Mouse (Mus musculus): ENCODE data around the gene Susd2.
A peak's percentile ranks its signal among the peaks of the same experiment; 100 is the strongest.

Susd2 gene

GRCm38 (mm10) chr10:75649406-75649995 lies 5.7 kb upstream of the Susd2 start:
- H3K4me1 ChIP-seq (replicated peaks; ENCODE audit: low read depth, low read length): peaks cover 80% of the 10 kb centered on the region
- TF ChIP-seq NANOG (IDR thresholded peaks at IDR 0.05; ENCODE audit: borderline replicate concordance, low read length) (no peak), POU5F1 (IDR thresholded peaks at IDR 0.05; ENCODE audit: borderline replicate concordance, low read length) (no peak), CTCF (conservative IDR thresholded peaks at IDR 0.05; ENCODE audit: low read length) (no peak)
- H3K36me3 ChIP-seq (ENCODE audit: insufficient read depth, low read length): peaks cover 87% of the 10 kb centered on the region
- no peaks in the 10 kb centered on the region for H3K9me3 ChIP-seq (ENCODE audit: low read length)
- H3K4me3 ChIP-seq (replicated peaks; ENCODE audit: low read length): peak overlapping the region; percentile 60
- H3K27me3 ChIP-seq (ENCODE audit: insufficient read depth, low read length): no peaks in the 10 kb centered on the region

GRCm38 (mm10) chr10:75649001-75649400 lies 5.2 kb upstream of the Susd2 start:
- H3K4me3 ChIP-seq (replicated peaks; ENCODE audit: low read length): peak overlapping the region; percentile 60
- H3K27me3 ChIP-seq (ENCODE audit: insufficient read depth, low read length): no peaks in the 10 kb centered on the region
- TF ChIP-seq CTCF (conservative IDR thresholded peaks at IDR 0.05; ENCODE audit: low read length) (no peak), NANOG (IDR thresholded peaks at IDR 0.05; ENCODE audit: borderline replicate concordance, low read length) (0 out of 2 replicates have a peak, but pooled peaks have one; percentile 31)
- no peaks in the 10 kb centered on the region for H3K9me3 ChIP-seq (ENCODE audit: low read length)
- H3K36me3 ChIP-seq (ENCODE audit: insufficient read depth, low read length): peaks cover 84% of the 10 kb centered on the region
- H3K4me1 ChIP-seq (replicated peaks; ENCODE audit: low read depth, low read length): peaks cover 85% of the 10 kb centered on the region

- H3K9me3 ChIP-seq (ENCODE audit: low read length): no peaks in the 10 kb centered on the region
- peaks cover 93% of the 10 kb centered on the region for H3K4me1 ChIP-seq (replicated peaks; ENCODE audit: low read depth, low read length)
- peaks cover 75% of the 10 kb centered on the region for H3K36me3 ChIP-seq (ENCODE audit: insufficient read depth, low read length)
- TF ChIP-seq POU5F1 (IDR thresholded peaks at IDR 0.05; ENCODE audit: borderline replicate concordance, low read length) (no peak), NANOG (IDR thresholded peaks at IDR 0.05; ENCODE audit: borderline replicate concordance, low read length) (no peak)
- H3K27me3 ChIP-seq (ENCODE audit: insufficient read depth, low read length): no peaks in the 10 kb centered on the region
- H3K4me3 ChIP-seq (replicated peaks; ENCODE audit: low read length): peak overlapping the region; percentile 60
Measured at GRCm38 (mm10) chr10:75648091-75648490, 4.3 kb upstream of the Susd2 start.

- H3K9me3 ChIP-seq (ENCODE audit: low read length): no peaks in the 10 kb centered on the region
- H3K4me1 ChIP-seq (replicated peaks; ENCODE audit: low read depth, low read length): peaks cover 97% of the 10 kb centered on the region
- no peaks in the 10 kb centered on the region for H3K27me3 ChIP-seq (ENCODE audit: insufficient read depth, low read length)
- TF ChIP-seq POU5F1 (IDR thresholded peaks at IDR 0.05; ENCODE audit: borderline replicate concordance, low read length): no peak
- TF ChIP-seq NANOG (IDR thresholded peaks at IDR 0.05; ENCODE audit: borderline replicate concordance, low read length): no peak
- no peak for TF ChIP-seq CTCF (conservative IDR thresholded peaks at IDR 0.05; ENCODE audit: low read length)
- peak overlapping the region; percentile 60 for H3K4me3 ChIP-seq (replicated peaks; ENCODE audit: low read length)
- H3K36me3 ChIP-seq (ENCODE audit: insufficient read depth, low read length): peaks cover 68% of the 10 kb centered on the region
Measured at GRCm38 (mm10) chr10:75647362-75647761, 3.6 kb upstream of the Susd2 start.

GRCm38 (mm10) chr10:75646406-75646805 lies 2.6 kb upstream of the Susd2 start:
- Histone ChIP-seq H3K36me3 (ENCODE audit: insufficient read depth, low read length) (peaks cover 64% of the 10 kb centered on the region), H3K4me1 (replicated peaks; ENCODE audit: low read depth, low read length) (peaks cover 97% of the 10 kb centered on the region), H3K4me3 (replicated peaks; ENCODE audit: low read length) (peak overlapping the region; percentile 0; the same call in 1 of the 2 replicates), H3K9me3 (ENCODE audit: low read length) (no peaks in the 10 kb centered on the region), H3K27me3 (ENCODE audit: insufficient read depth, low read length) (no peaks in the 10 kb centered on the region)
- no peak for TF ChIP-seq NANOG (IDR thresholded peaks at IDR 0.05; ENCODE audit: borderline replicate concordance, low read length)
- no peak for TF ChIP-seq POU5F1 (IDR thresholded peaks at IDR 0.05; ENCODE audit: borderline replicate concordance, low read length)
- no peak for TF ChIP-seq CTCF (conservative IDR thresholded peaks at IDR 0.05; ENCODE audit: low read length)

GRCm38 (mm10) chr10:75645616-75646015 lies 1.8 kb upstream of the Susd2 start:
- TF ChIP-seq CTCF (conservative IDR thresholded peaks at IDR 0.05; ENCODE audit: low read length): no peak
- no peak for TF ChIP-seq NANOG (IDR thresholded peaks at IDR 0.05; ENCODE audit: borderline replicate concordance, low read length)
- Histone ChIP-seq H3K36me3 (ENCODE audit: insufficient read depth, low read length) (peaks cover 64% of the 10 kb centered on the region), H3K27me3 (ENCODE audit: insufficient read depth, low read length) (no peaks in the 10 kb centered on the region)

GRCm38 (mm10) chr10:75642891-75643290 lies 917 bp downstream of the Susd2 start:
- peak overlapping the region; percentile 64 for H3K4me3 ChIP-seq (replicated peaks; ENCODE audit: low read length)
- peaks cover 99% of the 10 kb centered on the region for H3K4me1 ChIP-seq (replicated peaks; ENCODE audit: low read depth, low read length)
- H3K9me3 ChIP-seq (ENCODE audit: low read length): no peaks in the 10 kb centered on the region
- TF ChIP-seq POU5F1 (IDR thresholded peaks at IDR 0.05; ENCODE audit: borderline replicate concordance, low read length) (no peak), CTCF (conservative IDR thresholded peaks at IDR 0.05; ENCODE audit: low read length) (no peak), NANOG (IDR thresholded peaks at IDR 0.05; ENCODE audit: borderline replicate concordance, low read length) (no peak)
- no peaks in the 10 kb centered on the region for H3K27me3 ChIP-seq (ENCODE audit: insufficient read depth, low read length)
- peaks cover 77% of the 10 kb centered on the region for H3K36me3 ChIP-seq (ENCODE audit: insufficient read depth, low read length)

More at GRCm38 (mm10) chr10:75645616-75646015, 1.8 kb upstream of the Susd2 start:
- Histone ChIP-seq H3K4me3 (replicated peaks; ENCODE audit: low read length) (no peak overlapping the region), H3K9me3 (ENCODE audit: low read length) (no peaks in the 10 kb centered on the region), H3K4me1 (replicated peaks; ENCODE audit: low read depth, low read length) (peaks cover 97% of the 10 kb centered on the region)

- no peak for TF ChIP-seq NANOG (IDR thresholded peaks at IDR 0.05; ENCODE audit: borderline replicate concordance, low read length)
- no peak for TF ChIP-seq CTCF (conservative IDR thresholded peaks at IDR 0.05; ENCODE audit: low read length)
- no peak for TF ChIP-seq POU5F1 (IDR thresholded peaks at IDR 0.05; ENCODE audit: borderline replicate concordance, low read length)
- no peaks in the 10 kb centered on the region for H3K9me3 ChIP-seq (ENCODE audit: low read length)
- peaks cover 99% of the 10 kb centered on the region for H3K4me1 ChIP-seq (replicated peaks; ENCODE audit: low read depth, low read length)
- H3K4me3 ChIP-seq (replicated peaks; ENCODE audit: low read length): peak overlapping the region; percentile 64
- H3K36me3 ChIP-seq (ENCODE audit: insufficient read depth, low read length): peaks cover 77% of the 10 kb centered on the region
- no peaks in the 10 kb centered on the region for H3K27me3 ChIP-seq (ENCODE audit: insufficient read depth, low read length)
Measured at GRCm38 (mm10) chr10:75642436-75642835, 1.4 kb downstream of the Susd2 start.

- no peak for TF ChIP-seq POU5F1 (IDR thresholded peaks at IDR 0.05; ENCODE audit: borderline replicate concordance, low read length)
- TF ChIP-seq CTCF (conservative IDR thresholded peaks at IDR 0.05; ENCODE audit: low read length): no peak
- TF ChIP-seq NANOG (IDR thresholded peaks at IDR 0.05; ENCODE audit: borderline replicate concordance, low read length): no peak
- Histone ChIP-seq H3K4me1 (replicated peaks; ENCODE audit: low read depth, low read length) (peaks cover 99% of the 10 kb centered on the region), H3K36me3 (ENCODE audit: insufficient read depth, low read length) (peaks cover 77% of the 10 kb centered on the region), H3K27me3 (ENCODE audit: insufficient read depth, low read length) (no peaks in the 10 kb centered on the region), H3K4me3 (replicated peaks; ENCODE audit: low read length) (peak overlapping the region; percentile 64), H3K9me3 (ENCODE audit: low read length) (no peaks in the 10 kb centered on the region)
Measured at GRCm38 (mm10) chr10:75641721-75642222, 2.0 kb downstream of the Susd2 start.

All from E14TG2a.4 (cell line).